Mouse (Mus musculus): Measurements from ENCODE around the gene Hamp. TPM values are rescaled to one million over a fixed set of nuclear protein-coding genes. Genes with fewer than 3 reads are reported as not detected.
A peak's percentile ranks its signal among the peaks of the same experiment; 100 is the strongest.

Gene Hamp
- not detected in 2 replicates for polyA plus RNA-seq (2016; fragmentation: Nextera tagmentation; extraction: Ambion mirVana)

DNA sequence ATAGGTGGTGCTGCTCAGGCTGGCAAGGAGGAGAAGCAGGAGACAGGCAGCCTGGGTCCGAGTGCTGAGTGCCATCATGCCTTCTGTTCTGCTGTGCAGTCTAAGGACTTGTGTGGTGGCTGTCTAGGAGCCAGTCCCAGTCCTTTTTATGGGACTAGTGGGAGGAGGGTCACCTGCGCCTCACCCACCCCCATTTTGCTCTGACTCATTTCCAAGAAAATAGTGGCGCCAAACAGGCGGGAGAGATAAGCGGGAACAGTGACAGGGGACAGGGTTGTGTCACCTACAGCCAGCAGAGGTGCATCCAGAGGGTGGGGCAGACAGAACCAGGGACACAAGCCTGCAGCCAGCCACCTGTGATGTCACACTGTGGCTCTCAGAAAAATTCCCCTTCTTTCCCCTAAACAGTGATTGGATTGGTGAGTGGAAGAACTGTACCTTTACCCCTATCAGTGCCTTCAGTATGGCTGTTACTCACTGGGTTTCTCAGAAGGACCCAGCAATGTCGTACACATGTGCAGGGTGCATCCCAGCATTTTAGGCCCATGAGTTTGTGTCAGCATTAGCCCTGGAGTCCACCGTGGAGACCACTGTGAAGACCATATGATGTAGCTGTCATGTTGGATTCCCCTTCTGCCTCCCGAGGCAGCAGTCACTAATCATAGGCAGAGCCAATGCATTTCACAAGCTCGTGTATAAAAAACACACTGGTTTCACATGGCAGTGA is at the start of gene Hamp:
Gene Hamp (minus strand): TSS at position 124 of the 727 bp plus-strand sequence.
- WGBS, result 71% methylated on average over 9 of the region's 9 CpGs
- Histone ChIP-seq H3K4me1 (no peaks in the 10 kb centered on the region), H3K27ac (no peak within 1 kb of the TSS), H3K9me3 (replicated peaks) (no peaks in the 10 kb centered on the region), H3K4me3 (no peak within 1 kb of the TSS), H3K27me3 (ENCODE audit: low read depth, poor library complexity, severe bottlenecking) (no peaks in the 10 kb centered on the region), H3K36me3 (peaks cover 27% of the 10 kb centered on the region)
- no peak for DNase-seq (ENCODE audit: low spot score)

DNA sequence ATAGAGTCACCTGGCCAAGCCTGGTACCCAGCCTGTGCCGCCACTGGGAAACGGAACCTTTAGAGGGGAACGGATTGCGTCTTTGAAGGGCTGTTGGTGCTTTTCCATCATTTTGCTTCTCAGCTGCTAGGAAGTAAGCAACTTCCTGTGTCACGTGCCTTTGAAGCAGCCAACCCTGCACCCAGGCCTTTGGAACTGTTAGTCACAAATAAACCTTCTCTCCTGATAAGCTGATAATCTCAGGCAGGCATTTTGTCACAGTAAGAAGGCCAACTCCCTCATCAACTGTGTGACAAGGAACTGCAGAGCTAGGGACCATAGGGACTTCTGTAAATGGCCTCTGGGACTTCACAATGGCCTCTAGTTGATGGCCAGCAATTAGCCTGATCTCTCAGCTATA is 48.3 kb upstream of the Hamp start:
- no peak overlapping the region for H3K4me3 ChIP-seq
- no peaks in the 10 kb centered on the region for H3K27me3 ChIP-seq (ENCODE audit: low read depth, poor library complexity, severe bottlenecking)
- WGBS, result 79% methylated on average over 5 of the region's 5 CpGs
- H3K36me3 ChIP-seq, result no peaks in the 10 kb centered on the region
- no peak overlapping the region for H3K27ac ChIP-seq
- H3K4me1 ChIP-seq, result 0 out of 2 replicates have a peak, but pooled peaks cover 2% of the 10 kb centered on the region
- H3K9me3 ChIP-seq (replicated peaks), result peaks cover 2% of the 10 kb centered on the region; the same call in 1 of the 2 replicates
- no peak for DNase-seq (ENCODE audit: low spot score)

DNA sequence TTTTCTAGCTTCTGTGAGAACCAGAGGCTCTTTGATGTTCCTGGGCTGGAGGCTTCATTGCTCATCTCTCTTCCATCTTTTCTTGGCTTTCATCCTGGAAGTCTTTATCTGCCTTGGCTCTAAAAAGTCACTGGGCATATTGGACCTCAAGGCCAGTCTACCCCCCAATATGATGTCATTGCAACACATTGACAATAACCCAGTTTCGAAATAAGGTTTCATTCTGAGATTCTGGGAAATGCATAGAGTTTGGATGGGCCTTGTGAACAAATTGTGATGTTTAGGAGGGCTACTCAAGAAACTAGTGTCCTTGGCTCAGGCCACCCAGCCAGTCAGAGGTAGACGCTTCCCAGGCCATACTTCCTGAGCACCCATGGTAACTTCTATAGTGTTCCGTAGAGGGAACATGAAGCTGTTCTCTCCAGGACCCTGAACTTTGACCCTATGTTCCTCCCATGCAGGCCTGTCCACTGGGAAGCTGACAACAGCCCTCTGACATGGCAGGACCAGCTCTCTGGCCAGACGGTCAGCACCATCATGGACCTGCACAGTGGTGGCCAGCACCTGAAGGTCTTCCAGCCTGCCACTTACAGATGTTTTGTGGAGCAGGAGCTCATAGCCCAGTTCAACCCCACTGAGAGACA is 44.8 kb upstream of the Hamp start:
- Histone ChIP-seq H3K9me3 (replicated peaks) (no peaks in the 10 kb centered on the region), H3K4me1 (0 out of 2 replicates have a peak, but pooled peaks cover 2% of the 10 kb centered on the region), H3K4me3 (no peak overlapping the region), H3K27me3 (ENCODE audit: low read depth, poor library complexity, severe bottlenecking) (no peaks in the 10 kb centered on the region), H3K27ac (no peak overlapping the region), H3K36me3 (no peaks in the 10 kb centered on the region)
- 90% methylated on average over 4 of the region's 4 CpGs for WGBS
- DNase-seq (ENCODE audit: low spot score), result no peak

DNA sequence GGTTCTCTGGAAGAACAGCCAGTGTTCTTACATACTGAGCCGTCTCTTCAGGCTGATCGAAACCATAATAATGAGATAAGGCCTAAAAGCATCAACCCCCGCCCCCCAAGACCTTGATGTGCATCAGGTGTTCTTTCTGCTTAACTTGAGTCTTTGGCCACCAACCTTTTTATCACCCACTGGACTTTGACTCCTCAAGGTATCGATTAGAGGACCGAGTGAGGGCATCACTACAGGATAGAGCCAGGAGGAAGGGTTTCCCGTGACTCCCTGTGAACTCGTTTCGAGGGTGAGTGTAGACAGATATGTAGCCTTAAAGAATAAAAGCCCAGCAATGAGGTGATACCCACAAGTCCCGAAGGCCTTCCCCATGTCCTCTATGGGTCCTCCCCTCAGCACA is 41.5 kb upstream of the Hamp start:
- Histone ChIP-seq H3K9me3 (replicated peaks) (no peaks in the 10 kb centered on the region), H3K36me3 (no peaks in the 10 kb centered on the region), H3K4me1 (no peaks in the 10 kb centered on the region), H3K27ac (no peak overlapping the region), H3K27me3 (ENCODE audit: low read depth, poor library complexity, severe bottlenecking) (no peaks in the 10 kb centered on the region), H3K4me3 (no peak overlapping the region)
- no peak for DNase-seq (ENCODE audit: low spot score)
- WGBS, result 85% methylated on average over 9 of the region's 9 CpGs

DNA sequence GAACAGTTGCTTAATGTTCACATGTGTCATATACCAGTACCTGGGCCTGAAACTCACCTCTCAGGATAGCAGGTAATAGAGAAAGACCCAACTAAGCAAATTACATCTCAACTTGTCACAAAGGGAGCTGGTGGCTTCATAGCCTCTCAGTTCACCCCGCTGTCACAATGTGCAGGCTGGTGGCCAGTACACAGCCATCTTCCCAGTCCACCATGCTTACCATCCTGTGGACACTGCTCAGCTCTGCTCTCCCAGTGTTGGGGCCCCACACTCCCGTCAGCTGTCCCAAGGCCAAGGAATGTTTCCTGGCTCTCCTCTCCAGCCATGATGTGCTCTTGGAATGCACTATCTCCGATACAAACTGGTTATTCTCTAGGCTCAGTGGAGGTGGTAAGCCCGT is 37.9 kb upstream of the Hamp start:
- no peak for DNase-seq (ENCODE audit: low spot score)
- Histone ChIP-seq H3K36me3 (no peaks in the 10 kb centered on the region), H3K4me1 (no peaks in the 10 kb centered on the region), H3K9me3 (replicated peaks) (no peaks in the 10 kb centered on the region), H3K27me3 (ENCODE audit: low read depth, poor library complexity, severe bottlenecking) (no peaks in the 10 kb centered on the region), H3K27ac (no peak overlapping the region), H3K4me3 (no peak overlapping the region)
- 89% methylated on average over 4 of the region's 4 CpGs for WGBS

DNA sequence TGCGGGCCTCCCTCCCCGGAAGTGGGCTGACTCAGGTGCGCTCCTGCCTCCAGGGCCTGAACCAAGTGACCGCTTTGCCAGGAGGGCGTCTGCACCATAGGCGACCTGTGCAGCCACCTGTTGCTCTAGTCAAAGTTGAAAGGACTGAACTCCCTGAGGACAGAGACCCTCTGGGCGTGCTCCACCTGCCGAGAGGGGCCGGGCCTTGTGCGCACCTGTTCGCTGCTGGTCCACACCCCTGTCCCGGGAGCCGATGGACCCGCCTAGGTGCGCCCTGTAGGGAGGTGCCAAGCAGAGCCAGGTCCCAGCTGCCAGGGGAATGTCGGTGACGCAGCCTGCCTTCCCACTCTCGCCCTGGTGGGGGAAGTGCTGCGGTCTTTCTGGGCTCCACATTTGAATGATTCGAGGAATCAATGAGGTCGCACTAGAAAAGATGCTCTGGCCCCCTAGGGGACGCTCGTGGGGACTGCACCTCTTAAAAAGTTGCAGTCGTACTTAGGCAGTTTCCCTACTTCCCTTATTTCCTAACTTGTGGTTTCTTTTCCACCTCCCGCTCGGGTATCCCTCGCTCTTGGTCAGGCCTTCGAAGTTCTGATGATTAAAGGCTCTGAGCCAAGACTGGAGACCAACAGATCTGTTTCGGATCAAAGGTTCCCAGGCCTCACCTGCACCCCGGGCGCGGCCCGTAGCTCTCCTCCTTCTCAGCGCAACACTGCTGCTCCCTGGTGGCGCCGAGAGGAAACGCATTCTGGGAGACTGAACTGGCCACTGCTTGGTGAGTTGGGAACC is 29.9 kb upstream of the Hamp start, which contains the start of gene Fam187b:
Gene Fam187b (plus strand): TSS at position 290 of the 789 bp plus-strand sequence.
- Histone ChIP-seq H3K27ac (peak within 1 kb of the TSS; percentile 75), H3K27me3 (ENCODE audit: low read depth, poor library complexity, severe bottlenecking) (peaks cover 25% of the 10 kb centered on the region)

DNA sequence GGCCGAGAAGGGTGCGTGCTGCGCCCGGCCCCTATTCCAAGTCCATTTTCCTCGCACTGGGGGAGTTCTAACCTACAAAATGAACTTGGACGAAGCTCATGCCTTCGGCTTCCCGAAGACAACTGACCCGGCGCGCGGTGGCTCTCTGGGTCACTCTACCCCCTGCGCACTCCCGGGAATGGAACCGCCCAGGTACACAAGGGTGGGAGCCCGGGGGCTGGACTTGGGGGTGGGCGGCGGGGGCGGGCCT is 29.3 kb upstream of the Hamp start, which contains the start of gene Lsr:
Gene Lsr (minus strand): TSS at position 214 of the 250 bp plus-strand sequence.
- Histone ChIP-seq H3K27ac (peak within 1 kb of the TSS; percentile 75), H3K4me3 (peak within 1 kb of the TSS; percentile 50), H3K4me1 (peaks cover 25% of the 10 kb centered on the region), H3K9me3 (replicated peaks) (no peaks in the 10 kb centered on the region), H3K36me3 (peaks cover 4% of the 10 kb centered on the region; the same call in 1 of the 2 replicates), H3K27me3 (ENCODE audit: low read depth, poor library complexity, severe bottlenecking) (peaks cover 25% of the 10 kb centered on the region)
- peak; percentile 70 for DNase-seq (ENCODE audit: low spot score)
- WGBS, result under 1% methylated on average over 19 of the region's 19 CpGs

More for the DNA sequence above, 29.9 kb upstream of the Hamp start, which contains the start of gene Fam187b:
- H3K4me3 ChIP-seq, result peak within 1 kb of the TSS; percentile 50
- under 1% methylated on average over 37 of the region's 37 CpGs for WGBS
- H3K9me3 ChIP-seq (replicated peaks), result no peaks in the 10 kb centered on the region
- H3K36me3 ChIP-seq, result peaks cover 4% of the 10 kb centered on the region; the same call in 1 of the 2 replicates
- peaks cover 24% of the 10 kb centered on the region for H3K4me1 ChIP-seq
- peak; percentile 89 for DNase-seq (ENCODE audit: low spot score)

DNA sequence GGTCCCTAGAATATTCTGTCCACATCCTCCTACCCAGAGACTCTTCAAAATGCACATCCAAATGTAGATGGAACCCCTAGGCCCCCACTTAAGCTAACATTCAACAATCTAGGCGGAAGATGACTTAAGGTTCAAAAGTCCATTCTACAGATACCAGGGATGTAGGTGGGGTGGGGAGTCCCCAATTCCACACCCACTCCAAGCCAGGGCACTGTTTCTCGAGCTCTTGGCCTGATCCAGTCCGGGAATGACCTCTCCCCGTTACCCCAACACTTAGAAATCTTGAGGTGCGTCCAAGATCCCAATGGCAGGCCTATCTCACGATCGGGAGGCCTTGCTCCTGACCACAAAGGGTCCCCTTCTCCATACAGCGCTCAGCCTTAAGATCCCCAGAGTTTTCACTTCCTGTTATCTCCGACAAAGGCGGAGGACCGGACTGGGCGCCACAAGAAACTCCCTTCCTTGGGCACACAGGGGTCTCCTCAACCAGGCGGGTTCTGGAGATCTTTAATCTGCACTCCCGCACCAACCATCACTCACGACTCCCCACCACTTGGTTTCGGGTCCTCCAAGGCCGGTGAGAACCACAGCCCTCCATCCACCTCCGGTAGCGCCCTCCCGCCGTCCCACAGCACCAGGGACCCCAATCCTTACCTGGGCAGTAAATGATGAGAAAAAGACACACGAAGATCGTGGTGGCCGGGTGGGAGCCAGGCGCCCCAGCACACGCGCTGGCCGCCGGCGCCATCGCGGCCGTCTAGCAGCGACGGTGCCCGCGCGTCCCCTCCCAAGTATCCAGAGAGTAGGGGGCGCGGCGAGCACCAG is 28.8 kb upstream of the Hamp start:
- peaks cover 25% of the 10 kb centered on the region for H3K27me3 ChIP-seq (ENCODE audit: low read depth, poor library complexity, severe bottlenecking)
- H3K27ac ChIP-seq, result peak overlapping the region; percentile 74
- WGBS, result 4% methylated on average over 41 of the region's 41 CpGs
- DNase-seq (ENCODE audit: low spot score), result no peak
- H3K4me1 ChIP-seq, result peaks cover 26% of the 10 kb centered on the region
- H3K36me3 ChIP-seq, result peaks cover 4% of the 10 kb centered on the region; the same call in 1 of the 2 replicates
- H3K9me3 ChIP-seq (replicated peaks), result no peaks in the 10 kb centered on the region
- peak overlapping the region; percentile 50 for H3K4me3 ChIP-seq

DNA sequence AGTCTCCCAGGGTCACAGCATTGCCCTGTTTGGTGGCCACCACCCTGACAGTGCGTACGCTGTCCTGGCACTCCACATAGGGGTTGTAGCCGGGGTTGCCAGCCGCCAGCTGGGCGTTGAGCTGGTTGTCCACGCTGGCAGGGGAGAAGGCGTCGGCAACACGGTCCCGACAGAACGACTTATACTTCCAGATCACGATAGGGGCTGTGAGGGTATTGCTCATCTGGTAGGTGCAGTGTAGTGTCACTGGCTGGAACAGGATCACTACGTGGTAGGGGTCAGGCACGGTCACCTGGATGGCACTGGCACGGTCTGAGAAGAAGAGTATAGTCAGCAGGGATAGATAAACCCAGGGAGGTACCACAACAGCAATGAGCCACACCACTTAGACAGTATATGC is 28.1 kb upstream of the Hamp start:
- Histone ChIP-seq H3K27me3 (ENCODE audit: low read depth, poor library complexity, severe bottlenecking) (peaks cover 25% of the 10 kb centered on the region), H3K9me3 (replicated peaks) (no peaks in the 10 kb centered on the region), H3K27ac (no peak overlapping the region), H3K36me3 (peaks cover 4% of the 10 kb centered on the region; the same call in 1 of the 2 replicates), H3K4me1 (peaks cover 33% of the 10 kb centered on the region), H3K4me3 (peak overlapping the region; percentile 20; the same call in 1 of the 2 replicates)
- no peak for DNase-seq (ENCODE audit: low spot score)
- WGBS, result 86% methylated on average over 15 of the region's 15 CpGs

DNA sequence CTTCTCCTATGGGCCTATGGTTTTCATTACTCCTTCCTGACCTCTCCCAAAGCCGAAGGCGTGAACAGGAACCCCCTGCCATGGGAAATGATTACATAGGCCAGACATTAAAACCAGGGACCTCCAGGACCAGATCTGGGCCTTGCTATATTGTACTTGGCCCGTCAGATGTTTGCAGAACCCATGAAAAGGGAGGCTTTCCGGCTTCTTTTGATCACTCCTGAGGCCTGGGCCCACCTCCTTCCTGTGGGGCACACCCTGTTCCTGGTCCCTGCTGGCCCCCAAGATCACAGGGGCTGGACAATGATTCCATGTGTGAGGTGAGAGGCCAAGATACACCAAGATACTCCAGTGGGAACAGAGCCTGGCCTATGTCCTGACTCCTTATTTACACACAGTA is 25.3 kb upstream of the Hamp start:
- Histone ChIP-seq H3K36me3 (peaks cover 8% of the 10 kb centered on the region; the same call in 1 of the 2 replicates), H3K27ac (no peak overlapping the region), H3K4me3 (no peak overlapping the region), H3K27me3 (ENCODE audit: low read depth, poor library complexity, severe bottlenecking) (peaks cover 25% of the 10 kb centered on the region), H3K9me3 (replicated peaks) (no peaks in the 10 kb centered on the region), H3K4me1 (peaks cover 33% of the 10 kb centered on the region)
- 78% methylated on average over 4 of the region's 4 CpGs for WGBS
- no peak for DNase-seq (ENCODE audit: low spot score)

DNA sequence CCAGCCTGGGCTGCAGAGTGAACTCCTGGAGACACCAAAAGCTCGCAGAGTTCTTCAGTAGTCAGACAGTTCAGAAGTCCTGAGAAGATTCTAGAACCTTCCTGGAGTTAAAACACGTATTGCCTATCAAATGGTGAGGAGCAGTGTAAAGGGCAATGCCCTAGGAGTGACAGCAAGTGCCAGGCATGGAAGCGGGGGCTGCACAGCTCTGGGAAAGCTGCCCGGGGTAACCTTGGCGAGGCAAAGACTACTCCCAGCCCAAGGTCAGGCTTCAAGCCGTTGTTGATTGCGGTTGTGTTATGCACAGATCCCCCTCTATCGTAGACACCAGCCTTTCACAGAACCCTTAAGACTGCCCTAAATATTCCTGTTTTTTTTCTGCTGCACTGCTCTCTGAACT is 24.8 kb upstream of the Hamp start:
- H3K9me3 ChIP-seq (replicated peaks), result no peaks in the 10 kb centered on the region
- H3K36me3 ChIP-seq, result peaks cover 8% of the 10 kb centered on the region; the same call in 1 of the 2 replicates
- peaks cover 32% of the 10 kb centered on the region for H3K4me1 ChIP-seq
- H3K27me3 ChIP-seq (ENCODE audit: low read depth, poor library complexity, severe bottlenecking), result peaks cover 24% of the 10 kb centered on the region
- WGBS, result 93% methylated on average over 8 of the region's 8 CpGs
- no peak for DNase-seq (ENCODE audit: low spot score)
- H3K4me3 ChIP-seq, result no peak overlapping the region
- H3K27ac ChIP-seq, result no peak overlapping the region

DNA sequence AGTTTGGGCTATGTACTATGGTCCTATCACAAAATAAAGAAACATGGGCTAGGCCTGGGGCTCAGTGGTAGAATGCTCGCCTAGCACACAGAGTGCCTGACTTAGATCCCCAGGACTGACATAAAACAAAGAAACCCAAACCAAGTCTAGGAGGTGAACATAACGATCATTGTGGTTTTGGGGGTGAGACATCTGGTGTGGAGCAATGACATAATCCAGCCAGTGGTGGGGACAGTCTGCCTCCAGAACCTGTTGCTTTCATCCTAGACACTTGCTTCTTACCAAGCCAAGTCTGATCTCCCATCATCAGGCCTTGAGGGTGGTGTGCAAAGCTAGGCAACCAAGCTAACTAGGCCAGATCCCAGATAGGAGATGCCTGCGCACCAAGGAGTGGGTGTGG is 22.8 kb upstream of the Hamp start:
- H3K27ac ChIP-seq, result 0 out of 2 replicates have a peak overlapping the region, but pooled peaks have one; percentile 3
- no peak for DNase-seq (ENCODE audit: low spot score)
- 82% methylated on average over 3 of the region's 3 CpGs for WGBS

More for the DNA sequence above, 22.8 kb upstream of the Hamp start:
- Histone ChIP-seq H3K9me3 (replicated peaks) (no peaks in the 10 kb centered on the region), H3K27me3 (ENCODE audit: low read depth, poor library complexity, severe bottlenecking) (peaks cover 4% of the 10 kb centered on the region), H3K4me3 (no peak overlapping the region), H3K36me3 (peaks cover 11% of the 10 kb centered on the region; the same call in 1 of the 2 replicates), H3K4me1 (peaks cover 19% of the 10 kb centered on the region)

Data from limb, embryonic 10.5 days (tissue).